Mouse (Mus musculus): Measurements from ENCODE around the gene Pfdn6.
"Not testable (repeated sequence)": the region's sequence is repeated elsewhere in the genome, so short reads cannot be mapped to it uniquely, and the experiment has no call there.

Pfdn6 gene

DNA sequence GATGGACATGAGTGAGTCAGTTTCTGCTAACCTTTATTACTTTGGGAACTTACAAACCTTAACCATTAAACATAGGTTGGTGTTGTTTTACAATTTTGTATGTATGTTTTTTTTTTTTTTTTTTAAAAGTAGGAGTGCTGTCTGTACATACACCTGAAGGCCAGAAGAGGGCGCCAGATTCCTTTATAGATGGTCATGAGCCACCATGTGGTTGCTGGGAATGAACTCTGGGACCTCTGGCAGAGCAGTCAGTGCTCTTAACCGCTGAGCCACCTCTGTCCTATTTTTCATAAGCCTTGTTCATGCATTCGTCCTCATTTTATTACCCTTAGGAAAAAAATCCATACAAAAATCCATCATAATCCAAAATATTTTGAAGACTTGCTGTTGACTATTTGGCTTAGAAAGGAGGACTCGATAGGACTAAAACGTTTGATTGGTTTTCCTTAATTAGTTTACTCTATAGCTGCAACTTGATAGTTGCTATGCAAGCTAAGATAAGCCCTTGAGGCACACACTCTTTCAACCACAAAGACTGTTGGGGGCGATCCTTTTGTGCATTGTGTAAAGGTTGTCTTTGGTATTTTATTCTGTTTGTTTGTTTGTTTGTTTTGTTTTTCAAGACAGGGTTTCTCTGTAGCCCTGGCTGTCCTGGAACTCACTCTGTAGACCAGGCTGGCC lies 42.9 kb downstream of the Pfdn6 start:
- DNase-seq (ENCODE audit: low read depth): peak; percentile 76

DNA sequence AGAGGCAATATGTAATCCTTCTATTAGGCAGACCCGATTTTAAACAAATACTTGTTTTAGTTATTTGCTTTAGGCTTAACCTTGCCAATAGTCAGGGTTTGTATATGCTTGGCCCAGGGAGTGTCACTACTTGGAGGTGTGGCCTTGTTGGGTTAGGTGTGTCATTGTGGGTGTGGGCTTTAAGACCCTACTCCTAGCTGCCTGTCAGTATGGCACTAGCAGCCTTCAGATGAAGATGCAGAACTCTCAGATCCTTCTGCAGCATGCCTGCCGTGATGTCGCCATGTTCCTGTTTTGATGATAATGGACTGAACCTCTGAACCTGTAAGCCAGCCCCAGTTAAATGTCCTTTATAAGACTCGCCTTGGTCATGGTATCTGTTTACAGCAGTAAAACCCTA lies 47.1 kb downstream of the Pfdn6 start:
- not testable (repeated sequence) for DNase-seq (ENCODE audit: low read depth)

DNA sequence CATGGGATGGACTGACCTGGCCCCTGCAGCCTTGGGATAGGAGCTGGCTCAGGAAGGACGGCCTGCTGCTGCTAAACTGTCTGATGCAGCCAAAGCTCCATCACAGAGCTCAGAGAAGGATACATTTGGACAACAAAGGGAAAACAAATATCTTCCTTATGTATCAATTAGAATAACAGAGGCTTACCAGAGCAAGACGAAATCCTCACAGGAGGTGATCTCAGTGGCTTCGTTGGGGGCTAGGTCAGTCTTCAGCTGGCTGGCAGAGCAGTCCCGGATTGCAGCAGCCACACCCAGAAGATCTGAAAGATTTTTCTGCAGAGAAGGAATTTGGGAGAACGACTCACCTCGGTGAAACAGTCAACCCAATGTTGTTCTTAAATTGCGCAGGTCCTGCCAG lies 47.7 kb downstream of the Pfdn6 start:
- no peak for DNase-seq (ENCODE audit: low read depth)

DNA sequence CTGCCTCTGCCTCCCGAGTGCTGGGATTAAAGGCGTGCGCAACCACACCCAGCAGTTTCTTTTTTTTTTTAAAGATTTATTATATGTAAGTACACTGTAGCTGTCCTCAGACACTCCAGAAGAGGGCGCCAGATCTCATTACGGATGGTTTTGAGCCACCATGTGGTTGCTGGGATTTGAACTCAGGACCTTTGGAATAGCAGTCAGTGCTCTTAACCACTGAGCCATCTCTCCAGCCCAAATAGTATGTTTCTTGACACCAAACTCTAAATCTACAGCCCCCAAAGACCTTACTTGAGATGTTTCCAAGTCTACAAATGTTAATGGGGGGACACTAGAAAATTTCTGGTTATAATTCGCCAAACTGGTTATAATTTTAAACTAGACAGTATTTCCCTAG lies 48.3 kb downstream of the Pfdn6 start:
- DNase-seq (ENCODE audit: low read depth): not testable (repeated sequence)

DNA sequence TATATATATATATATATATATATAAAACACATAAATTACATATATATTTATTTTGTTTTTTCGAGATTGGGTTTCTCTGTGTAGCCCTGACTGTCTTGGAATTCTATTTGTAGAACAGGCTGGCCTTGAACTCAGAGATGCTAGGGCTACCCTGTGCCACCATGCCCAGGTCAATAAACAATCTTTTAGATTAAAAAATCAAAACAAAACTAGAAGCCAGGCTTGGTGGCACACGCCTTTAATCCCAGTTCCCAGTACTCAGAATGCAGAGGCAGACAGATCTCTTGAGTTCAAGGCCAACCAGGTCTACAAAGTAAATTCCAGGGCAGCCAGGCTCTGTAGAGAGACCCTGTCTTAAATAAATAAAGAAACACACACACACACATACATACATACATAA lies 48.8 kb downstream of the Pfdn6 start:
- no peak for DNase-seq (ENCODE audit: low read depth)

DNA sequence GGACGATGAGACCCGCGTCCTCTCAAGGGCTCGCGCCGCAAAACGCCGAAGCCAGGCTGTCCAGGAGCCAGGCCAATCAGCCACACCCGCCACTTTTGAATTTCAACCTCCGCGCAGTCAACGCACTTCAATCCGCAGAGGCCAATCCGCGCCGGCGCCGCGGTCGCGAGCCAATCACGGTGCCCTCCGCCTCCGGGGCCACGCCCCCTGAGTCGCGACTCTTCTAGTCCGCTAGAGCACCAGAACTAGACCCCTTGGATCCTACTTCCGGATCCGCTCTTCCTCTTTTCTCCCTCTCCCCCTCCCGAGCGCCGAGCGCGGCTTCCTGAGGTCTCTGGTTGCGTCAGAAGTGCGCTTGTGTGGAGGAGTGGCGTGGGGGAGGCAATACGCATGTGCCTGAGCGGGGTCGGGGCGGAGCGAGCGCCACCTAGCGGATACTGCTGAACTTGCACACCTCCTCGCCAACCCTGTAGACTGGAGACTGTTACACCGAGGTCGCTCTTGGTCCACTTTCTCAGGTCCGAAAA lies 49.5 kb downstream of the Pfdn6 start, which contains the start of gene Kifc1:
Gene Kifc1 (minus strand): TSS at position 129 of the 527 bp plus-strand sequence.
- DNase-seq (ENCODE audit: low read depth): peak; percentile 99

DNA sequence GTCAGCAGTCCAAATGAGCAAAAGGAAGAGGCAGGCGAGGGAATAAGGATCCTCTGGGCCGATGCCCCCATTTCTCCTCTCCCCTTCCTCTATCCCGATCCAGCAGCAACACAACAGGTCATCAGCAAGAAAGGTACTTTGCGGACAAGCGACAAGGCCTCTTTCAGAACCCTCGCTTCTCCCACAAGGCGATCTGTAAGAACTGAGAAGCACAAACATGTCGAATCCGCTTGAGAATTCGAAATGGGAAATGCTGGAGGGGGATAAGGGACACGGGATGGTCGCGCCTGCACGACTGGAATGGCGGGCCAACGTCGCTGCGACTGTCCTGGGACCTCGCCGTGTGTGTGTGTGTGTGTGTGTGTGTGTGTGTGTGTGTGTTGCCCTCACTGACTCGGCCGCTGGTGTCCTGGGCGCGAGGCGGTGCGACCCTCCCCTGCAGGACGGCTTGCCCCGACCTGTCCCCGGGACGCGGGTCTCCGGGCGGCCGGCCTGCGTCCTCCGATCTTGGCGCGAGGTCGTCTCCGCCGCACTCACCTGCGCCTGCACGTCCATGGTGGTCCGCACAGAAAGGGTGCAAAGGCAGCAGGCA lies 50.1 kb downstream of the Pfdn6 start:
- not testable (repeated sequence) for DNase-seq (ENCODE audit: low read depth)

Data from c-Kit-positive CD71-negative TER-119-negative erythroid progenitor cells, embryonic 14.5 days (primary cell).